Mouse (Mus musculus) G1E (cell line): ENCODE data around the gene Pygm.

ENCODE experiments used
- CTCF ChIP-seq: IDR thresholded peaks from 2 replicates; pipeline ENCODE4 v1.5.1; 2012; ENCODE audit warnings: low read depth, low read length, inconsistent platforms, mixed read lengths
- GATA1 ChIP-seq: IDR thresholded peaks from 2 replicates; pipeline ENCODE4 v1.6.1; 2012; ENCODE audit warnings: borderline replicate concordance, low read length, inconsistent platforms, mixed read lengths
- GATA2 ChIP-seq: IDR thresholded peaks from 2 replicates; pipeline ENCODE4 v1.6.1; 2012; ENCODE audit warnings: low read depth, low read length, inconsistent platforms, borderline replicate concordance
- POLR2AphosphoS5 ChIP-seq: IDR thresholded peaks from 2 replicates; pipeline ENCODE4 v1.6.1; 2012; ENCODE audit warnings: low read depth, low read length, inconsistent platforms; ENCODE audit not compliant: insufficient replicate concordance
- TAL1 ChIP-seq: conservative IDR thresholded peaks from 2 replicates; pipeline ENCODE4 v1.6.1; 2012; ENCODE audit warnings: low read depth, low read length, inconsistent platforms, mixed read lengths

- TF ChIP-seq CTCF (no peak), GATA1 (no peak), TAL1 (no peak), POLR2AphosphoS5 (no peak), GATA2 (no peak)
These were observed 44.5 kb downstream of the Pygm start for GRCm38 (mm10) chr19:6428501-6429200.
